Mouse (Mus musculus): ENCODE data around the gene Fat4.

The Fat4 gene

DNA sequence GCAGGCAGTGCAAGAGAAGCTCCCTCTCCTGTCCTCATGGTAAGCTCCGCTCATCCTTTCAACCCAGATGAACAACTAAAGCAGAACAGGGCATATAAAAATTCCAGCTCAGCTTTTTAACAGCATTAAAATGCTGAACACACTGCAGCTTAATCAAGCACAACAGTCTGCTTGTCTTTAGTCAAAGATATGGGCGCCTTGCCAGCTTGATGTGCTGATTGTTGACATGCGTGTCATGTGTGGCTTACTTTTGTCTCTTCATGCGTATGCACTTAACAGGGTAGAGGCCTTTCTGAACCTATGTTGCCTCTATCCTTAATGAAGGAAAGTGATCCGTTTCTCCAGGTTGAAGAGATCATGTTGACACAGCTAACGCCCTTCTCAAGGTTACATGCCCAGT is 75.6 kb downstream of the Fat4 start:
- DNase-seq (ENCODE audit: low spot score in 2 of 2) = no peak

DNA sequence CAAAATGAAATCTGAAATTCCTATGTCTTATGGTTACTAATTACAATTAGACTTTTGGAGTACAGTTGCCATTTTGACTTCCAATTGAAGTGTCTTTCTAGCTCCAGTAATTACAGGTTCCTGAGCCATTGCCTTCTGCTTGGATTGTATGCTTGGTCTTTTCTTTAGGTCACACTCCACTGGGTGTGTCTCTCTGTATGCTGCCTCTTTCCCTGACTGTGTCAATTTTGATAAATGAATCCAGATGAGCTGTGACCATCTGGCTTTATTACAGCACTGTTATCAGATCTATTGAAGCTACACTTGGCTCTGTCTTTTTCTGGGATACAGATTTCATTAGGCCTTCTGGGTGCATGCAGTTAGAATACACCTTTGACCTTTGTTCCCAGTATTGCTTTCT is 80.7 kb downstream of the Fat4 start:
- DNase-seq (ENCODE audit: low spot score in 2 of 2) = no peak

DNA sequence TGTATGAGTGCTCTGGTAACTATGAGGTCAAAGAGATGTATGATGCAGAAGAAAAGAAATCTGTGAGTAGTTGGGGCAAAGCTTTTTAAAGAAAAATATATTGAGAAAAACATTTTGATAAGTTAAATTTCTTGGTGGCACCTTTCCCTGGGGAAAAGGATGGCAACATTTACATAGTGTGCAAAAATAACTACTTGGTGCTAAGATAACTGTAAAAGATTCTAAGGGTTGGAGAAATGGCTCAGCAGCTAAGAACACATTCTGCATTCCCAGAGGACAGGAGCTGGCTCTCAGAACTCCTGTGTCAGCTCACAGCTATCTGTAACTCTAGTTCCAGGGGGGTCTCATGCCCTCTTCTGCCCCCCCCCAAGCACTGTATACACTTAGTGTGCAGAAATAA is 99.6 kb downstream of the Fat4 start:
- no peak for DNase-seq (ENCODE audit: low spot score in 2 of 2)

DNA sequence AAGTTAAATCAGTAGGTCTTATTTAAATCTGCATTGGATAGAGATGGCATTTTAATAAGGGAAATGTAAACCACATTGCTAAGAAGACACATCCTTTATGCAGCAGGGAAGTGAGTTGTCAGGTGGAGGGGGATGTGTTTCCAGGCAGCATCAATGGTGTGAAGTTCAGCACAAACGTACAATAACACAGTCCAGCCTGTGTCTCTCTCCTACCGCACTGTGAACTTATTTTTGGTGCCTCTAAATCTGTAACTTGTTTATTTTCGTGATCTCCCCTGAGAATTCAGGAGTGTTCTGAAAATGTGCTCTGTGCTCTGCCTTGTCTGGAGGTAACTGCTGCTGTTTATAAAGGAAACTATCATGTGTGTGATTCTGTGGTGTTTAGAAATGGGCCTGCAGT is 102.4 kb downstream of the Fat4 start:
- no peak for DNase-seq (ENCODE audit: low spot score in 2 of 2)

DNA sequence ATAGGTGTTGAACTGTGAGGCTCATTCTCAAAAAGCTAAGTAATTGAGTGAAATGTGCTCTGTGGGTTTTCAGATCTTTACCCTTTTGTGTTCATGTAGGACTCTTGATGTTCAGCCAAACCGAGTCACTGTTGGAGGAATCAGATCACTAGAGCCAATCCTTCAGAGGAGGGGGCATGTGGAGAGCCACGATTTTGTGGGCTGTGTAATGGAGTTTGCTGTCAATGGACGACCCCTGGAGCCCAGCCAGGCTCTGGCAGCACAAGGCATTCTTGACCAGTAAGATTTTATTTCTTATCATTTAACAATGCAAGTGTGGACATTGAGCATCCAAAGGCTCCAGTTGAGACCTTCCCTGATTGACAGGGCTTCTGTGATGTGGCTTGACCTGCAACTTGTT is 113.3 kb downstream of the Fat4 start:
- no peak for DNase-seq (ENCODE audit: low spot score in 2 of 2)

DNA sequence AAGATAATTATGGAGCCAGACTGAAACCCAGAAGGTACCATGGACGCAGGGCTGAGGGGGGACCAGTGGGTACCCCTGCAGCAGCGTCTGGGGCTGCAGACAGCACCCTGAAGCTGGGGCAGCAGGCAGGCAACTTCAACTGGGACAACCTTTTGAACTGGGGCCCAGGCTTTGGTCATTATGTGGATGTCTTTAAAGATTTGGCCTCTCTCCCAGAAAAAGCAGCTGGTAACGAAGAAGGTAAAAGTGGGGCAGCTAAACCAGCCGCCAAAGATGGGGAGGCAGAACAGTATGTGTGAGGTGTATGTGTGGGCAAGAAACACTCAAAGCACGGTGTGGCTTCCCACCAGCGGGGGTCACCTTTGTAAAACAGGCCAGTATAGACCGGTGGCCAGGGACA is 123.8 kb downstream of the Fat4 start:
- peak in 1 of 2 experiments; percentile 12 for DNase-seq (ENCODE audit: low spot score in 2 of 2)

DNA sequence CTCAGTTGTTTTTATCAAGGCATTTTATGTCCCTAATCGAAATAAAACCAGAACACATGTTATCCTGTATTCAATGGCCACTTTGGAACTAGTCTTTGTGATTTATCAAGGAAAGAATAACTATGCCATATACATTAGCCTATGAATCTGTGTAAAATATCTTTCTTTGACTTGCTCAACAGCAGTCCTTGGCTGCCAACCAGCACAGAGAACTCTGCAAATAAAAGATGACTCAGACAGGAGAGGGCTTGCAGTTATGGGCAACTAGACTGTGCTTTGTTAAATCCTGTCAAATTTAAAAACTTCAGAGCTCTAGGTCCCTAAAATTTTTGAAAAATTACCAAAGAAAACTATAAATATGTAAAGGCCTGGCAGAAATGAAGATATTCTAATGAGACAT is 130.9 kb downstream of the Fat4 start:
- DNase-seq (ENCODE audit: low spot score in 2 of 2) = no peak

DNA sequence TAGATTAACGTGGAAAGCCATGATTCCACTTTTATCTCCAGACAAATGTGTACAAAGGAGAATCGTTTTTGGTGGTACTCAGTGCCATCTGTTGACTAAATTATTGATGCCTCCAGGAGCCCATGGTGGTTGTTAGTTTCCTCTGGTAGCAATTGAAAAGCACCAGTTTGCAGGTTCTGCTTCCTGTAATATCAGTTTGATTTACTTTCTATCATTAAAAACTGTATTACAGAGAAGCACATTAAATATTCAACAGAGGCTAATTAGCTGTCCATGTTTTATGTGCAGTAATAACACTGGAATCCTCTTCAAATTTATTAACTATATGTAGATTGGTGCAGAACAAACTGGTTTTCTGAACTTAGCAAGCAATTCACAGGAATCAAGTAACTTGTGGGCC is 149.4 kb downstream of the Fat4 start:
- DNase-seq (ENCODE audit: low spot score in 2 of 2) = no peak

DNA sequence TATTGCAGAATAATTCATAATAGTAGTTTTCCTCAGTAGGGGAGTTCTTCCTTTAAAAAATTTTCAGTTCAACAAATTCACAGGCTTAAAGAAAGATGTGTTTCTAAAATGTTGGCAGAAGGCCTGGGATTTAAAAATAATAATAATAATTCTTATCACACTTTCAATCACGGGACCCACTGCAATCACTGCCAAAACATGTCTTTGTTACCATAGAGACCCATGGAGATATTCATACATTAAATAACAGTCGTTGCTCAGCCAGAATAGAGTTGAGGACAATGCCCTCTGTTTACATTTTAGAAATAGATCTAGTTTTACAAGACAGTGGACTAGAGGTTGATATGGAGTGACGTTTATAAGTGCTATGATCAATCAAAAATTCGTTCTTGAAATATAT is 159.7 kb downstream of the Fat4 start:
- no peak for DNase-seq (ENCODE audit: low spot score in 2 of 2)

DNA sequence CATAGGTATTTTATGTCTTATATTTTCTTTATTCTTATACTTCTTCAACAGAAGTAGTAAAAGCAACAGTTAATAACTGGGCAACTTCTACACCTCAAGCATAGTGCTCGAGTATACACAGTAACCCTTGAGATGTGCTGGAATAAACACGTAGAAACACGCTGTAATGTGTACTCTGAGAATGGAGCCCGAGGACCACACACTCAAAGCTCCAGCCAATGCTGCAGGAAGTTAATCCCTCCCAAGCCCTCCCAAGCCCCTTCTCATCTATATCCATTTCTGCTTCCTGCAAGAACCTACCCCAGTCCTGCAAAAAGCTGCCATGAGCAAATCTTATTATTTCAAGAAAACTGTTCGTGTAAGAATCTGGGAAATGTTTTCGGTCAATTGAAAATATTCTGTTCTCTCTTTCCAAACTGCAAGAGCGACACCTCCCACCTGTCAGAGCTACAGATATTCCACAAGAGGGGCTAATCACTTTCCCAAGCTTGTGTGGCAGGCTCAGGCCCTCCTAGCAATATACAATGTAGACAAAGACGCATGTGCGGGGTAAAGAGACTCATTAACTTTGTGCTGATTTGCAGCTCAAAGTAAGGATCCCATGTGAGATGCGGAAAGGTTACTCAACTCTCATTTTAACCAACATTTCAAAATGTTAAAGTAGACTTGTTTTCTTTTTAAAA is 161.0 kb downstream of the Fat4 start:
- DNase-seq (ENCODE audit: low spot score in 2 of 2) = no peak

DNA sequence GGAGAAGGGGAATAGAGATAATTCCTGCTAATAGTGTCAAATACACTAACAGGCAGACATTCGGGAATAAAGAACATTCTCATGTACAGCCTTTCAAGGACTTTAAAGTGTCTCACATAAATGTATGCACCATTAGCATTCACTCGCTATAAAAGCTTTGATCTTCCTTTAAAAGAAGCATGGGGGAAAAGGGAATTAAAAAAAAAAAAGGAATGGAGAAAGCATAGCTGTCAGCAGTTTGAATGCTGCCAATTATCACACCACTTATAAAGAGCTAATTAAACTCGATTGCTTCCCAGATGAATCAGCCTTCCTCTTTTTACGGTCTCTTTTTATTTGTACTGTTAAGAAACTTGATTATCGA is 161.5 kb downstream of the Fat4 start:
- DNase-seq (ENCODE audit: low spot score in 2 of 2) = no peak

DNA sequence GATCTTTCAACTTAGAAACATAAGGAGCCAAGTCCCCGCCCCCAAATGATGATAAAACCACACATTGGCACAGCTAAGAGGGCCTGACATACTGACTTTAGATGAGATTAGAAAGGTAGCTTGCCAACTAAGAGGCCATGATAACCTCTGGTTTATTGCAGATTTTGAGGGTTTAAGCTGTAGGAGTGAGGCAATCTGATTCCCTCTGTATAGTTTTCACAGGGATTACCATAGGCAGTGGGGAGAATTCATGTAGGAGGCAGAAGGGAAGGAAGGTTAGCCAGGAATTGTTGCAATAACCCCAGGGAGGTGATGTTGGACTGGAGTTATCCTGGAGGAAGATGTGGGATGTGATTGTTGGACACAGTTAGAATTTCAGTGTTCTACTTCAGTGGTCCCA is 163.4 kb downstream of the Fat4 start:
- no peak for DNase-seq (ENCODE audit: low spot score in 2 of 2)

DNA sequence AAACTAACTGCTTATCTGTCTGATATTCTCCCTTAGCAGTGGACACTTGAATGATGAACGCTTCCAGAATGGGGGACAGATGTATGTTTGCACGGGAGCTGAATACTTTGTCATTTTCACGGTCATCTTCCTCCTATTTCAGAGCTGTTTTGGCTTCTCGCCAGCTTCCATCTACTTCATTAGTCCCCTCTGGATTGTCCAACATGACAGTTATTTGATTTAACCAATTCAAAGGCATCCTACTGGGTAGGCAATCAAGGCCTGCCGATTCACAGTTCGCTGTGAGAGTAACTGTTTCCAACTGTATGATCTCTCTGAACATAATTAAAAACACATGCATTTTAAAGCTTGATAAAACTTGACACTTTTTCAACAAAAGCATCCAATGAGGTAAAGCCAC is 166.3 kb downstream of the Fat4 start:
- no peak for DNase-seq (ENCODE audit: low spot score in 2 of 2)
